Mouse (Mus musculus) kidney, postnatal 25 days (tissue): ENCODE data around the gene Cluh.
A peak's percentile ranks its signal among the peaks of the same experiment; 100 is the strongest.

Experiments used
- DNase-seq, 2 experiments: peaks; one replicate each; pipeline ENCODE4 v3.0.0; 2021; ENCODE audit warnings: mixed read lengths in 2 of 2

Cluh gene

DNA sequence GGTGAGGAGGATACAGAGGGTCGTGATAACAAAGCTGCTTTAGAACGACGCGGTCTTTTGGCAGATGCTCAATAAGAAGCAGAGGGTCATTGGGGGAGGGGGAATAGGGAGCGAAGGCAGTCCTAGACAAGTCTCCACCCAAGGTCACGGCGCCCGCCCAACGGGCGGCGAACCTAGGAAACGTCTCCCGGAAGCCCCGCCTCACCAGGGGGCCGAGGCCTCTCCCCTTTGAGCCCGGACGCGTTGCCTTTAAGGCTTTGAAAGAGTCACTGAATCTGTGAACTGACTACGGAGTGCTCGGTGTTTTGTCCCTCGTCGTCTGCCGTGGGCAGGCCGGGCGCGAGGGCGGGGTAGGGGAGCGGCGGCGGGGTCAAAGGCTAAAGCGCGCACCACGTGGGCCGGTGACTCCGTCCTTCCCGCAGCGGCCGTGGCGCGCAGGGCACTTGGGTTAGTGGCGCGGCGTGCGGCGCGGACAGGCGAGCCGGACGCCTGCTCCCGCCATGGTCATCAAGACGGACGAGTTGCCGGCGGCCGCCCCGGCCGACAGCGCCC is at the start of gene Cluh:
Cluh (plus strand) TSS at position 401 of the 552 bp plus-strand sequence.
- peak; percentile 97 to 99 for DNase-seq

DNA sequence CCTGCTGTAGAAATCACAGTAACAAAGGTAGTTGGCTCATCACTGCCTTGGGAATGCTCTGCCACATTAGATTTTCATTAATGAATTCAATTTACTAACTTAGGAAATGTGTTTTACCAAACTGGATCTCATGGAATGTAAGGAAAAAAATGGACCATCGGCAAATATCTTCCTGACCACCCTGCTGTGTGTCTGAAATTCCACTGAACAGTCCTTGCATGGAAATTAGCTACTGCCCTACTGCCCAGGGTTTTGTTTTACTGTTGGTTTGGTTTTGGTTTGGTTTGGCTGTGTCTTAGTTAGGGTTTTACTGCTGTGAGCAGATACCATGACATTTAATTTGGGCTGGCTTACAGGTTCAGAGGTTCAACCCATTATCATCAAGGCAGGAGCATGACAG is 47.0 kb upstream of the Cluh start:
- DNase-seq, result no peak

DNA sequence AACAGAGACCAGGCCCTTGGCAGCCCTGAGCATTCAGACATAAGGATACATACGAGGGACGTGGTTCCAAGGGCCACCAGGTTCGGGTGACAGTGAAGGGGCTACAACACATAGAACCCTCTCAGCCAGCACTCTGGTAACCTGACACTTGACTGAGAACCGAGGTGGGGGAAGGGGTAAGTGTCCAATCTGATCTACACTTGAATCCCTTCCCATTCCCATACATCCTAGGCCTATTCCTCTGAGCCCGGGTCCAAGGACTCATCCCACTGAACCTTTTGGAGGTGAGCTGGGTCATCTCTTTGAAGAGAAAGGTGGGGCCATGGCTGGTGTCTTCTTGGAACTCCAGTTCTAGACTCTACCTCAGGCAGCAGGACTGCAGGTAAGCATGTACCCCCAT is 39.2 kb upstream of the Cluh start:
- no peak for DNase-seq

DNA sequence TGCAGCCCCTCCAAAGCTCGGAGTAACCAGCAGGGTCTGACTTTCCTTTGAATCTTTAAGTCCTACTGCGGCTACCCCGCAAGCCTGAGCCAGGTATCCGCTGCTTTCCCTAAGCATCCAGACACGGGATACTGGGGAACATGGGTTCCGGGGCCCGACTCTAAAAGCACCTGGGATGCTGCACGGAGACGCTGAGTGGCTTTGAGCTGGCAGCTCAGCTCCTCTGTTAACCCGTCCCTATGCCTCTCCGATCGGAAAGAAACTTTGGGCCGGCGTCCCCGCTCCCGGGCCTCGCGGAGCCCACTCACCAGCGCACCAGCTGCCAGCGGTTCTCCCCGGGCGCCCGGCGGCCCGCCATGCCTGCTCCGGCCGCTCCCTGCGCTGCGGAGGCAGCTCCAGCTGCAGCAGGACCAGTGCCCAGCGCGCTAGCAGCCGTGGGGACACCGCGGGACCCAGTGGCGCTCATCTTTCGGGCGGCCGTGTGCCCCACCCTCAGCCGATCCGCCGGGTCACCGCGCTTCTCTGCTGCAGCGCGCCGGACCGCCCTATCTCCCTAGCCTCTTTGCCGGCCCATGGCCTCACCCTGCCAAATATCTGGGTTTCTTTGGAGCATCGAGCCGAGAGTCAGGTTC is 38.6 kb upstream of the Cluh start, which contains the start of gene Rap1gap2:
Rap1gap2 (minus strand) TSS at position 371 of the 632 bp plus-strand sequence.
- DNase-seq, result no peak

DNA sequence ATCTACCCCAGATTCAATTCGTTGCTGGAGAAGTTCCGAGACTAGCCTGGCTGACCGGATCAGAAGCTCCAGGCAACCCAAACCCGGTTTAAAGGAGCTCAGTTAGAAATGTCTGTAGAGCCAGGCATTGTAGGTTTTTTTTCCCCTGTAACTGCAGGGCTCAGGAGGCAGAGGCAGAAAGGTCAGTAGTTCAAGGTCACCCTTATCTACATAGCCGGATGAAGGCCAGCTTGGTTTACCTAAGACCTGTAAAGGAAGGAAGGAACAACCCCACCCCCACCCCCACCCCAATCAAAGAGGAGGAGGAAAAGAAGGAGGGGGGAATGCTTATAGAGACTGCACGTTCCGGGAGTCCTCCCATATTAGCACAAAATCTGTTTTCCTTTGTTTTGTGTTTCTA is 37.9 kb upstream of the Cluh start:
- no peak for DNase-seq

DNA sequence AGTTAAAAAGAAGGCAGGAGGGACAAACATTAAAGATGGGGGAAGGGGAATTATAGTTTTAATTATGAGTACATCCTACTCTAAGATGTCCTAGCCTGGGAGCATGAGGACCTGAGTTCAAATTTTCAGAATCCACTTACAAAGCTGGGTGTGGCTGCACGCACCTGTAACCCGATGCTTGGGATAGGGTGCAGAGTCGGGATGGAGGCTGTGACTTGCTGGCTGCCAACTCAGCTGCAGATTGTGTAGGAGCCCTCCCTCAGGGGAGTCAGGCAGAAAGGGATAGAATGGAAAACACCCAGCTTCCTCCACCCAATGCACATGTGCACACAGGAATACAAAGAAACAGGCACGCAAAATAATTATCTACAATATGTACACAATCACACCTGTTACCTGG is 35.9 kb upstream of the Cluh start:
- no peak for DNase-seq

DNA sequence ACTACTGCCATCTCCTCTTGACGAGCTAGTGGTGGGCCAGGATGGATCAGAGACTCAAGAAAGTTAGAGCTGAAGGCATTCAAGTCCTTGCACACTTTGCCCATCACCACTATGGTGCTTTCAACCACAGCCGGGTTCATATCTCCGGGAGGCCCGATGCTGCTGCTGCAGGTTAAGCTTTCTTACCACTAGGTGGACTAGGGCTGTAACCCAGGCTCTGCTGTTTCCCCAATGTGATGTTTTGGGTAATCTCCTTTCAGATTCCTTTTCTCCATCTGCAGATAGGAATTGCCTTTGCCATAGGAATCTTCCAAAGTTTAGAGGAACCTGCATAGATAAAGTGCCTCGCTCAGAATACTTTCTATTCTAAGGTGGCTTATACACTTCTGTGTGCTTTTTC is 33.7 kb upstream of the Cluh start:
- DNase-seq, result no peak

DNA sequence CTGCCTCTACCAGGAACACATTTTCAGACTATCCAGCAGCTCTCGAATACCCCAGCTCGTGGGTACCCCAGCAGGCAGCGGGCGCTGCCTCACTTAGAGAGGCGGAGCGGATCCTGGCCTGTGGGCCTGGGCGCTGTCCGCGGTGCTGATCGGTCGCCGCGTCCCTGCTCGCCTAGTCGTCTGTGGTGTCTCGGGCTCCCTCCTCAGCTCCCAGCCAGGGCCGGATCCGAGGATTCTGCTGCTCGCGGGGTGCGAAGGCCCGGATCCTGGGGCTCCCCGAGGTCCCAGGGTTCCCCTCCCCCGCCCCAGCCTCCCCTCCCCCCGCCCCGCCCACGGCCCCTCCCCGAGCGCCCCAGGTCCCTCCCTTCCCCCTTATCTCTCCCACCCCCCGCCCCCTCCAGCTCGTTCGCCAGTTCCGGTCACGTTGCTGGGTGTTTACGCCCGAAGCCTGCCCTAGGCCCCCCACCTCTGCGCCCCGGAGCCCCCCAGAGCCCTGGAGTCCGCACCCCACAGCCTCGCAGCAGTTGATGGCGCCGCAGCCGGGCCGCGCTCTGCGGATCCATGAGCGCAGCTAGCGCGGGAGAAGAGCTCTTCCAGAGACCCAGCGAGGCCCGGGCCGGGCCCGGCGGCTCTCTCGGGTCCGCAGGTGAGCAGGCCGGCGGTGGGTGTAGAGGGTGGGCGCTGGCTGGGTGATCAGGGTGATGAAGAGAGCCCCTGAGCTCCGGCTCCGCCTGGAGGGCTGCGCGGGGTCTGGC is 29.9 kb upstream of the Cluh start, which contains the start of gene Ccdc92b:
Ccdc92b (plus strand) TSS at position 405 of the 755 bp plus-strand sequence.
- peak; percentile 87 to 88 for DNase-seq

DNA sequence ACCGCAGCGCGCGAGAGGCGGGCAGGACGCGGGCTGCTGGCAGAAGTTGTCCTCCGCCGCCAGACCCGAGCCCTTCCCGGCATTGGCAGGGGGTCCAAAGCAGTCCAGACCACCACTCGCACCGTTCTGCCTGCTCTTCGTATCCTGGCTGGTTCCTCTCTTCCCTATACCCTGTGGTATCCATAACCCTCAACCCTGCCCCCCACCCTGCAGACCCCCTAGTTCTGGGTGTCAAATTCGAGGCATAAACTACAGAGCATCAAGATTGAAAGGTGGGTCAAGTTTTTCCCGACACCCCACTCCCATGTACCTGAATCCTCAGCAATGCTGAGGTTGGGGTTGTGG is 29.4 kb upstream of the Cluh start:
- no peak for DNase-seq

DNA sequence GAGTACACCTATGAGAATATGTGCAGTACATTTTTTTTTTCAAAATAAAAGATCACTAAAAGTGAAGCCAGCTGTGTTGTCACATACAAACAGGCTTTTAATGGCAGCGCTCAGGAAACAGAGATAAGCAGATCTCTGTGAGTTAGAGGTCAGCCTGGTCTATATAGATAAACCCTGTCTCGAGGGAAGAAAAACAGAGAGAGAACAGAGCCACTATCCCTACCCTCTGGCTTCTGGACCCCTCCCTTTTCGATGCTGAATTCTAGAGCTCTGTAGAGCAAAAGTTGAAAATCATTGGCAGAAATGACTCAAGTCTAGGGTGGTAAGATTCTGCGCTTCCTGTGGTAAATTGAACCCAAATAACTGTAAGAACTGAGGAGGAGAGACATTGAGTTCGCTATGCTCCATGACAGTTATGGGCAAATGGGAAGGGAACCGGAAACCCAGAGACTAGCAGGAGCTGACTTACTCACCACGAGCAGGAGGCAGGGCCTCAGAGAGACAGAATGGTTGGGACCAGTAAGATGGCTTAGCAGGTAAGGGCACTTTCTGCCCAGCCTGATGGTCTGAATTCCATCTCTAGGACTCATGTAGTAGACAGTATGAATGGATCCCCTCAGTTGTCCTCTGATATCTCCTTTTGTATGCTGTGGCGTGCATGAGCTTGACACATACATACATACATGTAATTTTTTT is 27.2 kb upstream of the Cluh start:
- no peak for DNase-seq

DNA sequence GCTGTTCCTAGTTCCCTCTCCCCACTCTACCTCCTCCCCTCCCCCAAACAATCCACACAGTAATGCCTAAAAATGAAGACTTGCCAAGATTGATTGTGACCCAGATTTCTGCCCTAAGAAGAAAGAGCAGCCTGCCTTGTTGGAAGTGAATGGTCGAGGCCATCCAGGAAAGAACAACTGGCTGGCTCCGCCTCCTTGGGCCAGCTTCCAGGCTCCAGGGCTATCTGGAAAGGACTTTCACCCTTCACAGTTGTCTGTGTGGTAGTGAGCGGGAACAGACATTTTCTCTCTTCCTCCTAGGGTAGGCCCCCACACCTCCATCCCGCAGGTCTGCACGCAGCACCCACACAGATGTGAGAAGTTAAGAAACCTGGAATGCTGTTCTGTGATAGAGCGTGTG is 25.6 kb upstream of the Cluh start:
- peak; percentile 82 to 86 for DNase-seq

DNA sequence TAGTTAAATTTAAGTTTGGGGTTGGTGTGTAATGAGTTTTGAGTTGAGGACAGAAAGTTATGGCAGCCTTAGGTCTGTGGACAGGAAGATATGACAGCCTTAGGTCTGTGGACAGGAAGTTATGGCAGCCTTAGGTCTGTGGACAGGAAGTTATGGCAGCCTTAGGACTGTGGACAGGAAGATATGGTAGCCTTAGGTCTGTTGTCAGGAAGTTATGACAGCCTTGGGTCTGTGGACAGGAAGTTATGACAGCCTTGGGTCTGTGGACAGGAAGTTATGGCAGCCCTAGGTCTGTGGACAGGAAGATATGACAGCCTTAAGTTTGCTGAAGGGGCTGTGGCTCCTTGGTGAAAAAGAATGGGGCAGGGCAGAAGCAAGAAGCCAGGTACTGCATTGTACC is 24.0 kb upstream of the Cluh start:
- no peak for DNase-seq

DNA sequence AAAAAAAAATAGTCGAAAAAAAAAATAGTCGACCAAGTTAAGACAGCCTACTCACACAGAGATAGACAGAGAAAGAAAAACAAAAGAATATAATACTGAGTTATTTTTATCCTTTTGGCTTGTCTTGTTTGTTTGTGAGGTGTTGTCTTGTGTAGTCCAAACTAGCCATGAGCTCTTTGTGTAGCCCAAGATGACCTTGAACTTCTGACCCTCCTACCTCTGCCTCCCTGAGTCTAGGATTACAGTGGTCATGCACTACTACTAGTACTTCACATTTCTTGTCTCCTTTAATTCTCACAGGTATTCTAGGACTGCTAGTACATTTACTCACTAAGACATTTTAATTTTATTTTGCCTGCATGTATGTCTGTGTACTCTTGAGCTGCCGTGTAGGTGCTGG is 21.8 kb upstream of the Cluh start:
- no peak for DNase-seq

DNA sequence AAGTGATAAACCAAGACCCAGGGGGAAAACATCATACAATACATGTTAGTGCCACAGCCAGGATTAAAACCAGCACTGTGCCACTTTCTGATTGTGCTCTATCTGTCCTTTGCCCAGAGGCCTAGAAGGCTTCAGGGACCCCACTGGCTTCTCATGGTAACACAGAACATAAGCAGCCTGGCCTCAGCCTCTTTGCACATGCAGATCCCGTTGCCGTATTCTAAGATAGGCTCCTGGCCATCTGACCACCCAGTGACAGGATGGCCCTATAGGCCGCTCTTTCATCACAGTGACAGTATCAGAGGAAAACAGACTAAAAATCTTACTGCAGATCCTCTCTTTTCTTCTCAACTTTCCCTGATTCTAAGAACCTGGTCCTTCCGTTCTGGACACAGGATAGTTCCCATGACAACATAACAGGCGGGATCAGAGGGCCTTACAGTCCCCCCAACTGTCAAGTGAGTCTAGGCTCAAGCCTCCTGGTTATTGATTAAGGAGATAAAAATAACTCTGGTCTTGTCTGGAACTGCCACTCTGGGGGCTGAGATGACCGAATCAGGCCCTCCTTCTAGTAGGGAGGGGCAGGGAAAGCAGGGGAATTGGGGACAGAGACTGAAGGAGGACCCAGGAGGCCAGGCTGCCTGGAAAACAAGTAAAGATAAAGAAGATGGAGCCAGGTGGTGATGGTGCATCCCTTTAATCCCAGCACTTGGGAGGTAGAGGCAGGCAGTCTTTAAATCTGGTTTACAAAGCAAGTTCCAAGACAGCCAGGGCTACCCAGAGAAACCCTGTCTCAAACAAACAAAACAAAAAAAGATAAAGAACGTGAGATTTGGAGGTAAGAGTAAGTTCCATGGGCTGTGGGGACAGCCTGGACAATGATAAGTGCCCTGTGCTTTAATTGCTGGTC is 17.2 kb upstream of the Cluh start:
- DNase-seq, result peak in 1 of 2 experiments; percentile 11

DNA sequence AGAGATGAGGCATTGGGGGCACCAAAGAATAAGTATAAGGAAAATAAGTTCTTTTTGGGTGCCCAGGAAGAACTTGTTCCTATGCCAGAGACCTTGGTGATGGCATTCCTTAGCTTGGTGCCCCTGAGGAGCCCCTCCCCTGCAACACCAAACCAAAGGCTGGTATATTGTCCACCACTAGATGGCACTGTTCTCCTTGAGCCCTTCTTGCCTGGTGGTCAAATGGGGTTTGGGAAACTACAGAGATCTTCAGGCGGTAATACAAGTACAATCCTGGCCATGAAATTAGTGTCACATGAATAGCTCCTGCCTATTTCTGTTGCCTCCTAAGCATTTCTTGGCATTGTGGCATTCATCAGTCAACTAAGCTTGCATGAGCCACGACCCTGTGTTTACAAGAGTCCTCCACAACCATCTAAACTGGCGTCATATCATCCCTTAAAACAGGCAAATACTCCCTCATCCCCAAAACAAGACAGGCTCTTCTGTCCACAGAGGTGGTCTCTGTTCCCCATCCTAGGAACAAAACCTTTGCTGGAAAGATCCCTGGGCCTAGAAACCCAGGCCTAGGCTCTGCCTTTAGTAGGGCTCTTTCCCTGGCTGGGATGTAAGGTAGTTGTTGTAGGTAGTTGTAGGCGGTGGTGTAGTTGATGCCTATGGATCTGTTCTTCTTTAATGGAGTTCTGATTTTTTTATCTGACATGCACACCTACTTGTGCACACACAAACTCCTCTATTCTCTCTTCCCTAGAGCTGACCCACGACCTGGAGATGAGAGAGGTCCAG is 14.6 kb upstream of the Cluh start:
- peak; percentile 71 to 82 for DNase-seq

DNA sequence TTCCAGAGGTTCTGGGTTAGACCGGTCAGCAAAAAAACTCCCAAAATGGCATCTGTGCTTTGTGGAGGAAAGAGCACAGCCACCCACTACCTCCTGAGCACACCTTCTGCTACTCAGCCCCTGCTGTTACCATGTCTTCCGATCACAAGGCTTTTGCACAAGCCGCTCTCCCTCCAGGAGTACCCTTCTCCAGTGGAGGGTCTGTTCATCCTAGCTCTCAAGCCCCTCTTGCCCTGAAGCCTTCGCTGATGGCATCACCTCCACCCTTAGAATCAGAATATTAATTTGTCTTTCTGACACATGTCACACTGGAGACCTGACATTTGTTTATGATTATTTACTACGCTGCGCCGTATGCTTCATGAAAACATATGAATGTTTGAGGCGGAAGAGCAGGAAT is 11.8 kb upstream of the Cluh start:
- DNase-seq, result no peak

DNA sequence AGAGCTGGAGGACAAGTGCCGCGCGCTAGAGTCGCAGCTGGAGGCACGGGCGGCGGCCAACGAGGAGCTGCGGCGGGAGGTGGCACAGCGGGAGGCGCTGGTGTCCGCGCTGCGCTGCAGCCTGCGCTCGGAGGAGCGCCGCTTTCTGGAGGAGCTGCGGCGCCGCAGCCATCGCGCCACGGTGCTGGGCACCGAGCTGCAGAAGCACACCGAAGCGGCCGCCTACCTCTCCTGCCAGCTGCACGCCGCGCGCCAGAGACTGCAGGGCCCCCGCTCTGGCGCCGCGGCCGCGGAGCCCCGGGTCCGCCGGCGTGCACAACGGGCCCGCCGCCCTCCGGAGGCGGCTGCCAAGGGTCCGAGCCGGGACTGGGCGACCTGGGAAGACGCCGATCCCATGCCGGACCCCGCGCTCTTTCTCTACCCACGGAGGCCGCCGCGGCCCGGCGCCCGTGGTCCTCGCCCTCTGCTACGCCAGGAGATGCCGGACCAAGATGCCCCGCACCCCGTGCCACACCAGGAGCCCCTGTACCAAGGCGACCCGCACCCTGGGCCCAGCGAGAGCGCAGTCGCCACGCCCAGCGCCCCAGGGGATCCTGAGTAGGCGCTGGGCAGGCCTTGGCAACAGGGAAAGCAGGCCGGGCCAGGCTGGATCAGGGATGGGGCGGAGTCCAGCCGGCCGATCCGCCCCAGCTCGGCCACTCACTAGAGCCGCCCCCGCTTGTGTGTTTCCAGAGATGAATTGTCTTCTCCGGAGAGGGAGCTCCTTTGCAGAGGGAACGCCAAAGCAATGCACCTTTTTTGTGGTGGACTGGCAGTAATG is 11.1 kb upstream of the Cluh start:
- DNase-seq, result peak; percentile 88 to 94

DNA sequence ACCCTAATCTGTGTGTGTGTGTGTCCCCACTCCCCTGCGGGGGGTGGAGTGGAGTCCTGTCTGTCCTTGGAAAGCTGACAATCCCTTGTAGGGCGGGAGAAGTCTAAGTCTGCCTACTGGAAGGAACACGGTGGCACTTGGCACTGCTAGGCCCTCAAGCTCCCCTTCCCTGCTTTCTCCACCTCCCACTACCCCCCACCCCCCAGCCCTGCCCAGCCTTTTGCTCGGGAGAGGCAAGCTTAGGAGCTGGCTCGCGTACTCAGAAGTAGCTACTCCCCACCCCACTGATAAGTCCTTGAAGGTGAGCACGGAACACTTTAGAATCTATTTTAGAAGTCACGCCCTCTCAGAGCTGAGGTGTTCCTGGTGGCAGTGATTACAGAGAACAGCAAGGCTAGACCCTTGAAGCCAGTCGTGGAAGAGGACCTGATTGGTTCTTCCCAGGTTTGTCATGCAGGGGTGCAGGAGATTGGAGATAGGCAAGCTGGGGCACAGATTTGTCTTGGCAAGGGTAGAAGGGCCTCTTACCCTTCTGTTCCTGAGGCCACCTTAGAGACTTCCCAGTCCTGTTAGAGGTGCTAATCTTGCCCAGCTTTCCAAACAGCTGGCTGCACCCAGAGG is 10.4 kb upstream of the Cluh start:
- no peak for DNase-seq

DNA sequence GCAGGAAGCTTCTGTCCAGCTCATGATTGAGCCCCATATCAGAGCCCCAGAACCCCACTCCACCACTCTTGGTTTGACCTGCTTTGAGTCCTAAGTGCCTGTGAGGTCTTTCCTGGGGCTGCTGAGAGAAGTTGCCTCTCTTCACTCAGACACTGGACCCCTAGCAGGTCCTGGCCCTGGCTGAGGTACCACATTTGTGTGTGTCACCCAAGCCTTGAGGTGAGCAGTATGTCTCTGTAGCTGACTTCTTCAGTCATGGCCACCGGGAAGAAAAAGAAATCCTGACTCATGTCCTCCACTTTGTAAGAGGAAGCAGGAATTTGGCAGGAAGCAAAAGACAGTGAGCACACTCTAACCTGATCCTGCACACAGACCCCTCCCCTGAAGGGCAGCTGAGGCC is 9.7 kb upstream of the Cluh start:
- DNase-seq, result no peak

DNA sequence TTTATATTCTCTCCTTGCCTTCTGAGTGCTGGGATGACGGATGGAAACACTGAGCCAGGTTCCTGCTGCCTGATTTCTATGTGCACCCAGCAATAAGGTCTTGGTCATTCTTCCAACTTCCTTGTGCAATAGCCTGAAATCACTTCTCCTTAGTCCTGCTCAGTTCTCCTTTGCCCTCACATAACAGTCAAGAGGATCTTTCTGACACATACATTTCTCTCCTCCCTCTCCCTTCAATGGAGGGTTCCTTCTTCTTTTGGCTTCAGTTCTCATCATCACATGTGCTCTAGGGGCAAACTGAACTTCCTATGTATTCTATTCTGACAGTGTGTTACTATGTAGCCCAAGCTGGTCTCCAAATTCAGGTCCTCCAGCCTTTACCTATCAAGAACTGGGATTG is 1.3 kb upstream of the Cluh start:
- DNase-seq, result no peak
